Mouse (Mus musculus) MEL (cell line): ENCODE results near the gene Hyou1. TPM values are rescaled to one million over a fixed set of nuclear protein-coding genes. Genes with fewer than 3 reads are reported as not detected.
A peak's percentile ranks its signal among the peaks of the same experiment; 100 is the strongest.

Source experiments
- DNase-seq: peaks from one replicate; pipeline ENCODE4 v3.0.0; 2011; ENCODE audit warnings: low read depth, low spot score
- H3K27ac ChIP-seq: 2 replicates; pipeline ENCODE4 v1.5.1; 2012; ENCODE audit warnings: low read depth, mild to moderate bottlenecking, control low read depth, low read length, moderate library complexity; ENCODE audit not compliant: control insufficient read depth
- H3K27me3 ChIP-seq, 2 experiments: fragments of 150-350 bp in 1 of 2; sonication (generic) in 1 of 2; 2 replicates each; pipeline ENCODE4 v1.6.1; 2012; ENCODE audit warnings: low read length in 2 of 2, mild to moderate bottlenecking in 2 of 2, improper control_type of control experiment in 1 of 2, moderate library complexity in 1 of 2; ENCODE audit not compliant: insufficient read depth in 2 of 2, control insufficient read depth in 1 of 2
- H3K36me3 ChIP-seq, 2 experiments: 2 replicates each; pipeline ENCODE4 v1.6.1; 2012 to 2014; ENCODE audit warnings: low read length in 2 of 2, improper control_type of control experiment in 1 of 2, inconsistent platforms in 1 of 2, mild to moderate bottlenecking in 1 of 2; ENCODE audit not compliant: insufficient read depth in 2 of 2, control insufficient read depth in 1 of 2
- H3K4me1 ChIP-seq, 2 experiments: fragments of 150-350 bp in 1 of 2; sonication (generic) in 1 of 2; 2 replicates each; pipeline ENCODE4 v1.6.1; 2012; ENCODE audit warnings: low read length in 2 of 2, improper control_type of control experiment in 1 of 2, mild to moderate bottlenecking in 1 of 2; ENCODE audit not compliant: insufficient read depth in 2 of 2, control insufficient read depth in 1 of 2
- H3K4me3 ChIP-seq, 2 experiments: fragments of 150-350 bp in 1 of 2; sonication (generic) in 1 of 2; 2 replicates each; pipeline ENCODE4 v1.5.1; 2012; ENCODE audit warnings: low read depth in 2 of 2, low read length in 2 of 2, mild to moderate bottlenecking in 2 of 2, moderate library complexity in 2 of 2, control low read depth in 1 of 2, improper control_type of control experiment in 1 of 2; ENCODE audit not compliant: control insufficient read depth in 1 of 2, insufficient read depth in 1 of 2
- H3K79me2 ChIP-seq: 2 replicates; pipeline ENCODE4 v1.6.1; 2012; ENCODE audit warnings: mild to moderate bottlenecking, low read length, moderate library complexity; ENCODE audit not compliant: control insufficient read depth, poor library complexity, insufficient read depth
- H3K9ac ChIP-seq: 2 replicates; pipeline ENCODE4 v1.6.1; 2012; ENCODE audit warnings: low read depth, mild to moderate bottlenecking, control low read depth, low read length, moderate library complexity; ENCODE audit not compliant: control insufficient read depth, poor library complexity, severe bottlenecking
- H3K9me3 ChIP-seq: fragments of 150-350 bp; sonication (generic); replicated peaks from 2 replicates; pipeline ENCODE4 v1.6.1; 2012; ENCODE audit warnings: mild to moderate bottlenecking, low read length, improper control_type of control experiment, moderate library complexity; ENCODE audit not compliant: insufficient read depth
- BHLHE40 ChIP-seq: IDR thresholded peaks from 2 replicates; pipeline ENCODE4 v1.6.1; 2012; ENCODE audit warnings: low read depth, mild to moderate bottlenecking, inconsistent platforms, low read length, improper control_type of control experiment, borderline replicate concordance
- CHD1 ChIP-seq: IDR thresholded peaks from 2 replicates; pipeline ENCODE4 v1.6.1; 2012; ENCODE audit warnings: low read depth, mild to moderate bottlenecking, inconsistent platforms, low read length, improper control_type of control experiment
- CHD2 ChIP-seq: IDR thresholded peaks from 2 replicates; pipeline ENCODE4 v1.6.1; 2011; ENCODE audit warnings: low read length, improper control_type of control experiment
- CTCF ChIP-seq, 3 experiments: IDR thresholded peaks in 2 of 3; conservative IDR thresholded peaks in 1 of 3; 2 replicates each; pipeline ENCODE4 v1.5.1; 2011 to 2012; ENCODE audit warnings: low read length in 3 of 3, low read depth in 2 of 3, mild to moderate bottlenecking in 2 of 3, improper control_type of control experiment in 1 of 3, inconsistent platforms in 1 of 3, mixed read lengths in 1 of 3, moderate library complexity in 1 of 3; ENCODE audit not compliant: control insufficient read depth in 1 of 3, insufficient read depth in 1 of 3, poor library complexity in 1 of 3, severe bottlenecking in 1 of 3
- E2F4 ChIP-seq: IDR thresholded peaks from 2 replicates; pipeline ENCODE4 v1.6.1; 2011; ENCODE audit warnings: low read depth, low read length, improper control_type of control experiment, borderline replicate concordance
- ELF1 ChIP-seq: IDR thresholded peaks from 2 replicates; pipeline ENCODE4 v1.6.1; 2014; ENCODE audit warnings: low read depth, mild to moderate bottlenecking, inconsistent platforms, low read length, improper control_type of control experiment, moderate library complexity
- EP300 ChIP-seq, 2 experiments: IDR thresholded peaks; 2 replicates each; pipeline ENCODE4 v1.6.1; 2011; ENCODE audit warnings: improper control_type of control experiment in 2 of 2, low read length in 2 of 2, low read depth in 1 of 2, mild to moderate bottlenecking in 1 of 2
- ETS1 ChIP-seq: IDR thresholded peaks from 2 replicates; pipeline ENCODE4 v1.6.1; 2012; ENCODE audit warnings: low read depth, mild to moderate bottlenecking, inconsistent platforms, low read length, improper control_type of control experiment, moderate library complexity
- GABPA ChIP-seq: IDR thresholded peaks from 2 replicates; pipeline ENCODE4 v1.6.1; 2012; ENCODE audit warnings: low read depth, mild to moderate bottlenecking, inconsistent platforms, low read length, improper control_type of control experiment, moderate library complexity
- GATA1 ChIP-seq: IDR thresholded peaks from 2 replicates; pipeline ENCODE4 v1.6.1; 2011; ENCODE audit warnings: low read depth, low read length, improper control_type of control experiment
- HCFC1 ChIP-seq: IDR thresholded peaks from 2 replicates; pipeline ENCODE4 v1.6.1; 2012; ENCODE audit warnings: low read depth, mild to moderate bottlenecking, inconsistent platforms, low read length, improper control_type of control experiment, moderate library complexity
- KAT2A ChIP-seq: conservative IDR thresholded peaks from 2 replicates; pipeline ENCODE4 v1.6.1; 2012; ENCODE audit warnings: low read depth, low read length, improper control_type of control experiment, inconsistent platforms
- MAFK ChIP-seq: IDR thresholded peaks from 2 replicates; pipeline ENCODE4 v1.6.1; 2011; ENCODE audit warnings: low read depth, mild to moderate bottlenecking, low read length, improper control_type of control experiment, borderline replicate concordance
- MAZ ChIP-seq: IDR thresholded peaks from 2 replicates; pipeline ENCODE4 v1.6.1; 2012; ENCODE audit warnings: low read depth, mild to moderate bottlenecking, inconsistent platforms, low read length, improper control_type of control experiment
- MEF2A ChIP-seq: IDR thresholded peaks from 2 replicates; pipeline ENCODE4 v1.6.1; 2014; ENCODE audit warnings: low read depth, mild to moderate bottlenecking, inconsistent platforms, low read length, improper control_type of control experiment; ENCODE audit not compliant: poor library complexity, insufficient replicate concordance, severe bottlenecking; ENCODE audit errors: extremely low read depth
- MXI1 ChIP-seq: IDR thresholded peaks from 2 replicates; pipeline ENCODE4 v1.6.1; 2011; ENCODE audit warnings: mild to moderate bottlenecking, low read depth, low read length, improper control_type of control experiment
- MYB ChIP-seq: IDR thresholded peaks from 2 replicates; pipeline ENCODE4 v1.6.1; 2011; ENCODE audit warnings: mild to moderate bottlenecking, low read depth, low read length, improper control_type of control experiment
- MYC ChIP-seq: IDR thresholded peaks from 2 replicates; pipeline ENCODE4 v1.6.1; 2011; ENCODE audit warnings: low read depth, mild to moderate bottlenecking, low read length, improper control_type of control experiment, moderate library complexity
- NELFE ChIP-seq: IDR thresholded peaks from 2 replicates; pipeline ENCODE4 v1.6.1; 2011; ENCODE audit warnings: low read depth, low read length, improper control_type of control experiment
- NRF1 ChIP-seq: IDR thresholded peaks from 2 replicates; pipeline ENCODE4 v1.6.1; 2014; ENCODE audit warnings: low read depth, mild to moderate bottlenecking, inconsistent platforms, low read length, improper control_type of control experiment, moderate library complexity; ENCODE audit not compliant: poor library complexity, insufficient read depth, severe bottlenecking
- POLR2A ChIP-seq, 2 experiments: IDR thresholded peaks; 2 replicates each; pipeline ENCODE4 v1.6.1; 2011 to 2012; ENCODE audit warnings: low read length in 2 of 2, mild to moderate bottlenecking in 2 of 2, control low read depth in 1 of 2, improper control_type of control experiment in 1 of 2, low read depth in 1 of 2, moderate library complexity in 1 of 2; ENCODE audit not compliant: control insufficient read depth in 1 of 2, insufficient read depth in 1 of 2, poor library complexity in 1 of 2
- POLR2AphosphoS2 ChIP-seq: IDR thresholded peaks from 2 replicates; pipeline ENCODE4 v1.6.1; 2011; ENCODE audit warnings: low read length, improper control_type of control experiment
- RCOR1 ChIP-seq: IDR thresholded peaks from 2 replicates; pipeline ENCODE4 v1.6.1; 2012; ENCODE audit warnings: low read depth, mild to moderate bottlenecking, inconsistent platforms, low read length, improper control_type of control experiment
- SIN3A ChIP-seq: IDR thresholded peaks from 2 replicates; pipeline ENCODE4 v1.6.1; 2012; ENCODE audit warnings: low read length, improper control_type of control experiment, inconsistent platforms
- SMC3 ChIP-seq: IDR thresholded peaks from 2 replicates; pipeline ENCODE4 v1.6.1; 2011; ENCODE audit warnings: low read depth, low read length, improper control_type of control experiment
- TAL1 ChIP-seq: IDR thresholded peaks from 2 replicates; pipeline ENCODE4 v1.6.1; 2012; ENCODE audit warnings: mild to moderate bottlenecking, inconsistent platforms, low read length, moderate library complexity, mixed read lengths
- TBP ChIP-seq: IDR thresholded peaks from 2 replicates; pipeline ENCODE4 v1.8.0; 2011; ENCODE audit warnings: low read depth, low read length, improper control_type of control experiment
- TCF12 ChIP-seq: IDR thresholded peaks from 2 replicates; pipeline ENCODE4 v1.6.1; 2014; ENCODE audit warnings: low read depth, mild to moderate bottlenecking, inconsistent platforms, low read length, improper control_type of control experiment, moderate library complexity
- UBTF ChIP-seq: IDR thresholded peaks from 2 replicates; pipeline ENCODE4 v1.6.1; 2012; ENCODE audit warnings: low read depth, mild to moderate bottlenecking, inconsistent platforms, low read length, improper control_type of control experiment, moderate library complexity, borderline replicate concordance; ENCODE audit not compliant: insufficient read depth
- USF1 ChIP-seq: IDR thresholded peaks from 2 replicates; pipeline ENCODE4 v1.6.1; 2014; ENCODE audit warnings: low read depth, mild to moderate bottlenecking, inconsistent platforms, low read length, improper control_type of control experiment, moderate library complexity
- USF2 ChIP-seq, 2 experiments: IDR thresholded peaks; 2 replicates each; pipeline ENCODE4 v1.6.1; 2011 to 2012; ENCODE audit warnings: improper control_type of control experiment in 2 of 2, low read length in 2 of 2, borderline replicate concordance in 1 of 2, inconsistent platforms in 1 of 2, low read depth in 1 of 2, mild to moderate bottlenecking in 1 of 2; ENCODE audit not compliant: insufficient read depth in 1 of 2
- ZC3H11A ChIP-seq: IDR thresholded peaks from 2 replicates; pipeline ENCODE4 v1.6.1; 2012; ENCODE audit warnings: low read depth, mild to moderate bottlenecking, inconsistent platforms, low read length, improper control_type of control experiment
- ZMIZ1 ChIP-seq: IDR thresholded peaks from 2 replicates; pipeline ENCODE4 v1.6.1; 2012; ENCODE audit warnings: low read depth, mild to moderate bottlenecking, inconsistent platforms, low read length, improper control_type of control experiment, moderate library complexity
- ZNF384 ChIP-seq: IDR thresholded peaks from 2 replicates; pipeline ENCODE4 v1.6.1; 2012; ENCODE audit warnings: low read depth, mild to moderate bottlenecking, inconsistent platforms, low read length, improper control_type of control experiment
- polyA plus RNA-seq, 2 experiments: library from polyadenylated mRNA; stranded (reverse) in 1 of 2; unstranded in 1 of 2; fragments of >175 nt in 1 of 2; fragments of >200 nt in 1 of 2; gene quantifications; 2 replicates each; pipeline versions ENCODE4 v1.2.1 to v1.2.4; 2012; ENCODE audit warnings: low replicate concordance in 2 of 2, low read depth in 1 of 2; ENCODE audit not compliant: insufficient read length in 2 of 2, insufficient read depth in 1 of 2, missing spikeins in 1 of 2
- total RNA-seq: library from RNA; depleted of rRNA; stranded (reverse); fragments of 300-350 nt; gene quantifications from 2 replicates; pipeline ENCODE4 v1.2.3, GENCODE M21; 2012; rRNA removed

Hyou1 gene
- total RNA-seq (137 and 186 TPM in 2 replicates), polyA plus RNA-seq (100 to 1,000 TPM in 1 of 2 experiments, not detected in 1; 160 TPM)

- Histone ChIP-seq H3K9ac (peak within 1 kb of the TSS; percentile 94), H3K79me2 (peaks cover 26% of the 10 kb centered on the region), H3K4me1 (peaks cover 0 to 9% of the 10 kb centered on the region in 2 experiments; a peak in 3 of 4 replicates), H3K9me3 (no peaks in the 10 kb centered on the region), H3K36me3 (peaks cover 8 to 10% of the 10 kb centered on the region in 2 experiments), H3K27ac (peak within 1 kb of the TSS; percentile 89), H3K27me3 (no peaks in the 10 kb centered on the region), H3K4me3 (peak within 1 kb of the TSS; percentile 81 to 96)
- DNase-seq = peak; percentile 98
- TF ChIP-seq TBP (peak; percentile 11; the same call in 1 of the 2 replicates), HCFC1 (peak; percentile 79), E2F4 (no peak), TCF12 (peak; percentile 35; the same call in 1 of the 2 replicates), KAT2A (peak; percentile 49; the same call in 1 of the 2 replicates), BHLHE40 (no peak), RCOR1 (no peak), POLR2AphosphoS2 (peak; percentile 81), NRF1 (peak; percentile 76), MYB (no peak), MAFK (no peak), ZMIZ1 (0 out of 2 replicates have a peak, but pooled peaks have one; percentile 19), USF1 (peak; percentile 65), TAL1 (no peak), ZNF384 (no peak), UBTF (no peak), POLR2A (IDR thresholded peaks at IDR 0.05; ENCODE audit: control insufficient read depth in 1 of 2, insufficient read depth in 1 of 2, low read depth in 1 of 2, low read length in 2 of 2, poor library complexity in 1 of 2) (peak; percentile 67 to 94), ETS1 (peak; percentile 22; the same call in 1 of the 2 replicates), GABPA (no peak), ZC3H11A (no peak), CHD2 (peak; percentile 90), CHD1 (no peak), SIN3A (peak; percentile 90), MXI1 (peak; percentile 78), USF2 (IDR thresholded peaks at IDR 0.05; ENCODE audit: borderline replicate concordance in 1 of 2, insufficient read depth in 1 of 2, low read depth in 1 of 2, low read length in 2 of 2) (no peak), MAZ (no peak; the same call in 1 of the 2 replicates), NELFE (peak; percentile 89), ELF1 (peak; percentile 84), MYC (peak; percentile 89), SMC3 (no peak), GATA1 (peak; percentile 60; the same call in 1 of the 2 replicates), MEF2A (no peak), EP300 (IDR thresholded peaks at IDR 0.05; ENCODE audit: low read depth in 1 of 2, low read length in 2 of 2) (peak in 1 of 2 experiments; percentile 26; a peak in 2 of 4 replicates), CTCF (IDR thresholded peaks at IDR 0.05 in 2 of 3, conservative IDR thresholded peaks at IDR 0.05 in 1 of 3; ENCODE audit: control insufficient read depth in 1 of 3, insufficient read depth in 1 of 3, low read depth in 2 of 3, low read length in 3 of 3, poor library complexity in 1 of 3, severe bottlenecking in 1 of 3) (0 out of 6 replicates have a peak, but pooled peaks of 1 of the 3 experiments have one; percentile 10)
Observed at GRCm38 (mm10) chr9:44379054-44379834, at the start of gene Hyou1. Gene Hyou1, plus strand, starts transcription at chr9:44379490.
